Mouse (Mus musculus): Measurements from ENCODE around the gene Ces1g.
A peak's percentile ranks its signal among the peaks of the same experiment; 100 is the strongest.

The Ces1g gene

DNA sequence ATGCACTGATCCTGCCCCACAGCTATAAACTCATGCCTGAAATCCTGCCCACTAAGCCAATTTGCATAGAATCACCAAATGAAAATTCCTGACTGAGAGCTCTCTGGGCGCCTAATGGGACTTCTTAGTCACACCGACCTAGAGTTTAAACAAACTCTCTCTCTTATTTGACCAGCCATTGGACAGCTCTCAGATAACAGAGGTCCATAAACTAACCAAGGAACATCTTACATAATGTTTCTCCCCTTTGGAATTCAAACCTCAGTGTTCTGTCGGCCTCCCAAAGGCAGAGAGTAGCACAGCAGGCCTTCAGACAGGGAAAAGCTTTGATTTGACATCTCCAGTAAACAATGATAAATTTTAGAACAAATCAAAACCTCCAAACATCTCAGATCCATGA lies at the start of gene Ces1g:
Ces1g (minus strand) TSS at position 102 of the 400 bp plus-strand sequence.
- no peak for DNase-seq (ENCODE audit: low read depth)

DNA sequence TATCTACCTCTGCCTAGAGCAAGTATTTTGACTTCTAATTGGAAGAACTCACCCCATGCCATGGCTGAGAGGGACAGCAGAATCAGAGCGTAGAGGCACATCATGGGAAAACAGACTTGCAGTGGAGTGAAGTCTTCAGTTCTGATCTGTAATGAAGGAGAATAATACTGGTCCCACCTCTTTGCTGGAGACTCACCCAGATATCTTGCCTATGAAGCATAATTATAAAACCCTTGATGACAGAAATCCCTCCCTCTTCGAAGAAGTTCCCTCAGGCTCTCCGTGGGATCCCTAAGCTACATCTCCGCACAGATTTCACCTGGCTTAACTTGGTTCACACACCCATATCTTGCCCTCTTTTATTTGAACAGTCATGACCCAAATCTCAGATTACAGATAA lies 42.5 kb upstream of the Ces1g start, which contains the start of gene Ces1h:
Ces1h (minus strand) TSS at position 101 of the 400 bp plus-strand sequence.
- DNase-seq (ENCODE audit: low read depth): no peak

DNA sequence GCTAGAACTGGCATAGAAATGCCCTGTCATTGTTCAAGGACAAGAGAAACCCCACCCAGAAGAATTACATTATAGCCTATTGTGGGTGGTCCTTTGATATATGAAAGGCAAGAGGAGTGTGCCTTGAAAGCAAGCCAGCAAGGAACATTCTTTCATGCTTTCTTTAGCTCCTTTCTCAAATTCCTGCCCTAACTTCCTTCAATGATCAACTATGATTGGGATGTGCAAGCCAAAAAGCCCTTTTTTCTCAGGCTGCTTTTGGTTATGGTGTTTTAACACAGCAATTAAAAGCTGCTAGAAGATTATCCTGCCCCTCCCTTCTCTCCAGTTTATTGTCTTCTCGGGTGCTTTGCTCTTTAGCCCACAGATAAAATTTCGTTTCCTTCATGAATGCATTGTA lies 32.4 kb upstream of the Ces1g start:
- no peak for DNase-seq (ENCODE audit: low read depth)

DNA sequence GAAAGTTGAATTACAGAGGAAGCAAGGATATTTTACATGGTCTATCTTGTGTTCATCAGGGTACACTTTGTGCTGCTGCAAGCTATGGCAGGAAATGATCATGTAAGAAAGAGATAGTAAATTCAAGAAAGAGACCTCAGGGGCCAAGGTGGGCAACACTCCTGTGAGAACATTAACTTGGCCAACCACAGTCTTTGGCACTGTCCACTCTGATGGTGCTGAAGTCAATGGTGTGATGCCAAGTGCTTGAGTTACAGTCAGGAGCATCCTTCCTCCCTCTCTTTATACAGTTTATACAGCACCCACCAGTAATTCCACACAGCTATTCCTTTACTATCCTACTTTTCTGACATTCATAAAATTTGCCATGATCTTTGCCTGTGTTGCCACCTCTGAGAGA lies 23.0 kb upstream of the Ces1g start:
- DNase-seq (ENCODE audit: low read depth): no peak

DNA sequence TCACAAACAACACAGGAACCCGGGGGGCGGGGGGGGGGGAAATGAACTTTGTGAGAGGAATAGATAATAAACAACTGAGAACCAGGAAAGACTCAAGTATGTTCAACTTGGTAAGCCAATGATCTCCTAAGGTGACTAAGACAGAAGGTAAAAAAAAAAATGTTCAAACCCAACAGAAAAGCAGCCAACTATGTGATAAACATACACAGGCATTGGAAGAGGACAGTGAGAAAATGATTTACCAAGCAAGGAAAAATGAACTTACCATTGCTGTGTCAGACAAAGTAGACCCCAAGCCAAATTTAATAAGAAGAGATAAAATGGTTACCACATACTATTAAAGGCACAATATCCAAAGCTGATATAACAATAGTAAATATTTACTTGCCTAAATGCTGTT lies 2.4 kb upstream of the Ces1g start:
- no peak for DNase-seq (ENCODE audit: low read depth)

DNA sequence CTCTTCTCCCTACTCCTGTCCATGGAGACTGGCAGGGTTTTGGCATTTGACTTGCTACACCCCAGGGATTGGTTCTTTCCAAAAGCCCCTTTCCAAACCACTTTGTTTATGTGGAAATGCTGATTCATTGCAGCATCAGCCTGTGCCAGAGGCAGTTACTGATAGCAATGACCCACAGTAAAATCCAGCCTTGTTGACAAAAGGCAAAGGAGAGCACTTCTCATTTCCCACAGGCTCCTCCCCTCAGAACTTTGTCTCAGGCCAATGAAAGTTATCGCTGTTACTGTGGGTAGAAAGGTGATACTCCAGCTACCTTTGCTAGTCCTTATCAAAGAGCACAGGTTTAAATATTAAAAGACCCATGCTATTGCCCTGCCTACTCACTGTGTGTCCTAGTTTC lies 4.4 kb downstream of the Ces1g start:
- DNase-seq (ENCODE audit: low read depth): peak; percentile 10

DNA sequence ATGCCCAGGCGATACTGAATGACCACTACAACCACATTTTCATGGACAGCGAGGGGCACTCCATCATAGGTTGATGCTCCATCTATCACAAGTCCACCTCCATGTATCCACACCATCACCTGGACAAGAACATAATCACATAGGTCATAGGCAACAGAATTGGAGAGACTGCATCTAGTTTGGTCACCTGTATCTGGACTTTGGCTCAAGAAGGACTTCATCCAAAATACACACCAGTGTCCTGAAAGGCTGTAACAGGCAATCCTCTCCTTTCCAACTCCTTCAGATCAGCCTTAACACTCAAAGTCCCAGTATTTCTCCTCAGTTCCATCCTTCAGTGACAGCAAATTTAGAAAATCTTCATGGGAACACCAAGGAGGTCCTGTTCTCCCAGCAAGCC lies 6.0 kb downstream of the Ces1g start:
- DNase-seq (ENCODE audit: low read depth): no peak

DNA sequence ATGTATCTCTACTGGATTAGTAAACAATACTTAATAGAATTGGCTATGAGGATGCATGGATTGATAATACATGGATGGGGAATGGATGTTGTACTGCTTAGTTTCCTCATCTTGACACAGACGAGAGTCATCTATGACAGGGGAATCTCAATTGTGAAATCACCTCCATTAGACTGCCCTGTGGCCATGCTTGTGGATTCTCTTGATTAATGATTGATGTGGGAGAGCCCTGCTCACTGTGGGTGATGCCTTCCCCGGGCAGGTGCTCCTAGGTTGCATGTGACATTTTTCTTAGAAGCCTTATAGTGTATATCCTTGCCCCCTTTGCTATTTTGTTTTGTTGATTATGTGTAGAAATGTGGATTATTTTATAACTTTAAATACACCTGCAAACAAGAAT lies 12.0 kb downstream of the Ces1g start:
- no peak for DNase-seq (ENCODE audit: low read depth)

- DNase-seq (ENCODE audit: low read depth): no peak
Measured at GRCm38 (mm10) chr8:93317031-93317430, 20.1 kb downstream of the Ces1g start.

DNA sequence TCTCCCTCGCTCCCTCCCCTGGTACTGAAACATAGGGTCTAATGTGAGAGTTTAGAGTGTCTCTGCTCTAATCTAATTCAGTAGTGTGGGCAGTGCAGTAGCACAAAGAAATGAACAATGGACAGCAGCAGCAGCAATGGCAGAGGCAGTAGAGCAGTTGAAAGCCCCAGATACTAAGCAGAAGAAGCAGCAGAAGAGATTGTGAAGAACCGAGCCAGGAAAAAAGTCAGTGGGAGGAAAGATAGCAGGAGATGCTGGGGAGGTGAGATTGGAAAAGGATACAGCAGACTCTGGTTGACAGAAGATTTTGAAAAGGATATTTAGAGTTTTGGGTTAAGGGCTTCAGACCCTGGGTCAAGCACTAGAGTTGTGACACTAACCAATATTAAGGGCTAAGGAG lies 21.6 kb downstream of the Ces1g start:
- no peak for DNase-seq (ENCODE audit: low read depth)

- no peak for DNase-seq (ENCODE audit: low read depth)
Measured at GRCm38 (mm10) chr8:93283896-93284295, 53.2 kb downstream of the Ces1g start.

DNA sequence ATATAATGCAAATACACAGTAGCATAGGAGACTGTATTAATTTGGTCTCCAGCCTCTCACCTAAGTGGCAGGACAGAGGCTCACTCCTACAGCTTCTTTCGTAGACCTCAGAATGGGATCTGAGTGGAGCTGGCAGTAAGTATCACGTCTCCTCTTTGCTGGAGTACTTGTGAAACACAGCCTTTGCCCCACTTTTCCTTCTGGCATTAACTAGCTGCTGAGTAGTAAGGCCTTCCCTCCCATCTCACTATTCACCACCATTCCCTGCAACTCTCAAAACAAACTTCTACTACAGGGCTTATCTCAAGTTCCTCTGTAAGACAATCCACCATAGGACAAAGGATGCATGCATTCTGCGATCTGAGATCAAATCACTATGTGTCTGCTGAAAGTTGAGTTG lies 54.8 kb downstream of the Ces1g start:
- DNase-seq (ENCODE audit: low read depth): no peak

DNA sequence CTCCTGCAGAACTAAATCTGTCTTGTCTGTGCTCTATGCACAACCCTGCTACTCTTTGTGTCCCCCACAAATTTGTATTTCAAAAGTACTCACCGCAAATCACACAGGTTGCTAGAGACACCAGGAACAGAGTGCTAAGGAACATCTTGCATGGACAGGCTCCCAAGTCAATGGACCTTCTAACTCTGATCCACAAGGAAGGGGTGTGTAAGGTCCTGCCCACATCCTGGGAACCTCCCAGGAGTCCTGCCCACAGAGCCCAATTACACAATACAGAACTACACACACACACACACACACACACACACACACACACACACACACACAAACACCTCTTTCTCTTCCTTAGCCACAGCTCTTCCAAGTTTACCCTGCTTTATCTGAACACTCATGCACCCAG lies 57.6 kb downstream of the Ces1g start, which contains the start of gene Ces1f:
Ces1f (minus strand) TSS at position 192 of the 400 bp plus-strand sequence.
- DNase-seq (ENCODE audit: low read depth): no peak

GRCm38 (mm10) chr8:93278176-93278805 lies 58.8 kb downstream of the Ces1g start:
- DNase-seq (ENCODE audit: low read depth): no peak

GRCm38 (mm10) chr8:93274609-93275008 lies 62.5 kb downstream of the Ces1g start:
- no peak for DNase-seq (ENCODE audit: low read depth)

DNA sequence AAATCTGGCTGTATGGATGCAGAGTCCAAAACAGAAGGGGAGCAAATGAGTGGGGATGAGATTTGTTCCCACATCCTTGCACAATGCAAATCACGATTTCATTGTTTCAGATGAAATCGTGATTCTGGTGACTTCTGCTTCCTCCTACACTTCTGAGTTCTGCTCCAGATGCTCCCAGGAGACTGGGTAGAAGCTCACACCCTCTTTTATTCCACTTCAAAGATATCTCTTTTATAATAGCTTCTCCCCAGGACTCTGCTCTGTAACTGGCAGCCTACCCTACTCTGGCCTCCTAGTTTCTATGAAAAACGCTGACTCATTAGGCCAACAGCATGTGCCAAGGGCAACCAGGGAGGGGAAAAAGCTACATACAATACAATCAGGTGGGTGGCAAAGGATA lies 63.8 kb downstream of the Ces1g start:
- DNase-seq (ENCODE audit: low read depth): no peak

- DNase-seq (ENCODE audit: low read depth): no peak
Measured at GRCm38 (mm10) chr8:93272686-93273085, 64.4 kb downstream of the Ces1g start.

DNA sequence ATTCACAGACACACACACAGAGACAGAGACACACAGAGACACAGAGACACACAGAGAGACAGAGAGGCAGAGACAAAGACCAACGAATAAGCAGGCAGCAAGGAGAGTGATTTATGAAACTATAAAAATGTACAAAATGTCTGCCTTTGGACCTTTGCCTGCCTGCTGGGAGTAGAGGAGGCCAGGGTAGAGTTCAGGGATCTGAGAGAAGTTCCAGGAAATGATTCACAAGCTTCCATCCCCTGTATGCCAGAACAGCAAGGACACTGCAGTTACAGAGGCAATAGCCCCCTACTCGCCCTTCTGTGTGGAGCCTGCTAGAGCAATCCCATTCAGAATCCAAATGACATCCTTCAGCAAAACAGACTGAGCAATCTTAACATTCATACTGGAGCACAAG lies 75.7 kb downstream of the Ces1g start:
- DNase-seq (ENCODE audit: low read depth): no peak

- no peak for DNase-seq (ENCODE audit: low read depth)
Measured at GRCm38 (mm10) chr8:93252400-93252925, 84.6 kb downstream of the Ces1g start.

Measured in fibroblast of lung, adult 2 months (primary cell).